Mouse (Mus musculus): ENCODE results near the gene 9430097D07Rik.

The 9430097D07Rik gene

GRCm38 (mm10) chr2:32536086-32536633 lies 39.3 kb downstream of the 9430097D07Rik start:
- in situ Hi-C loops (cut with MboI; ENCODE audit: low sequenced_read_pairs), result no loop called here

GRCm38 (mm10) chr2:32535501-32535991 lies 39.9 kb downstream of the 9430097D07Rik start:
- in situ Hi-C loops (cut with MboI; ENCODE audit: low sequenced_read_pairs), result no loop called here

GRCm38 (mm10) chr2:32534733-32535471 lies 40.6 kb downstream of the 9430097D07Rik start, which contains the start of gene Fam102a:
Gene Fam102a, plus strand, starts transcription at chr2:32535332.
- in situ Hi-C loops (cut with MboI; ENCODE audit: low sequenced_read_pairs), result no loop called here

- in situ Hi-C loops (cut with MboI; ENCODE audit: low sequenced_read_pairs), result no loop called here
These were observed 41.3 kb downstream of the 9430097D07Rik start for GRCm38 (mm10) chr2:32534061-32534732.

- in situ Hi-C loops (cut with MboI; ENCODE audit: low sequenced_read_pairs), result no loop called here
These were observed 42.3 kb downstream of the 9430097D07Rik start for GRCm38 (mm10) chr2:32533163-32533562.

- in situ Hi-C loops (cut with MboI; ENCODE audit: low sequenced_read_pairs), result no loop called here
These were observed 45.0 kb downstream of the 9430097D07Rik start for GRCm38 (mm10) chr2:32530479-32530878.

- in situ Hi-C loops (cut with MboI; ENCODE audit: low sequenced_read_pairs), result no loop called here
These were observed 47.2 kb downstream of the 9430097D07Rik start for GRCm38 (mm10) chr2:32528326-32528725.

GRCm38 (mm10) chr2:32527468-32527966 lies 48.0 kb downstream of the 9430097D07Rik start:
- in situ Hi-C loops (cut with MboI; ENCODE audit: low sequenced_read_pairs), result no loop called here

GRCm38 (mm10) chr2:32525816-32526215 lies 49.7 kb downstream of the 9430097D07Rik start:
- in situ Hi-C loops (cut with MboI; ENCODE audit: low sequenced_read_pairs), result no loop called here

- in situ Hi-C loops (cut with MboI; ENCODE audit: low sequenced_read_pairs), result no loop called here
These were observed 50.9 kb downstream of the 9430097D07Rik start for GRCm38 (mm10) chr2:32524536-32525031.
